Mouse (Mus musculus) neural tube, embryonic 11.5 days (tissue): ENCODE measurements around the gene Hnrnpab. TPM values are rescaled to one million over a fixed set of nuclear protein-coding genes. Genes with fewer than 3 reads are reported as not detected.
A peak's percentile ranks its signal among the peaks of the same experiment; 100 is the strongest.

Experiments
- ATAC-seq: fragments of 200-750 bp; cut with Nextera tagmentation; 2 replicates; pipeline ENCODE4 v1.8.0; 2017; ENCODE audit warnings: moderate number of reproducible peaks, mild to moderate bottlenecking, moderate TSS enrichment, moderate library complexity; ENCODE audit not compliant: insufficient read depth, low FRiP score, low TSS enrichment
- DNase-seq: peaks from one replicate; pipeline ENCODE4 v3.0.0-alpha.2; 2015; ENCODE audit warnings: low spot score
- H3K27ac ChIP-seq: fragments of 300-500 bp; sonication (generic); 2 replicates; pipeline ENCODE4 v1.5.1; 2014; ENCODE audit warnings: low read depth, mild to moderate bottlenecking, low read length
- H3K27me3 ChIP-seq: fragments of 300-500 bp; sonication (generic); 2 replicates; pipeline ENCODE4 v1.6.1; 2014; ENCODE audit warnings: mild to moderate bottlenecking, low read length, mixed read lengths; ENCODE audit not compliant: control insufficient read depth, insufficient read depth
- H3K36me3 ChIP-seq: fragments of 300-500 bp; sonication (generic); 2 replicates; pipeline ENCODE4 v1.6.1; 2014; ENCODE audit warnings: mild to moderate bottlenecking, low read length, moderate library complexity, mixed read lengths; ENCODE audit not compliant: control insufficient read depth, insufficient read depth
- H3K4me1 ChIP-seq: fragments of 300-500 bp; sonication (generic); 2 replicates; pipeline ENCODE4 v1.6.1; 2014; ENCODE audit warnings: low read length, mixed read lengths; ENCODE audit not compliant: control insufficient read depth, insufficient read depth
- H3K4me2 ChIP-seq: fragments of 300-500 bp; sonication (generic); 2 replicates; pipeline ENCODE4 v1.6.1; 2014; ENCODE audit warnings: low read depth, mild to moderate bottlenecking, moderate library complexity
- H3K4me3 ChIP-seq: fragments of 300-500 bp; sonication (generic); 2 replicates; pipeline ENCODE4 v1.5.1; 2014; ENCODE audit warnings: low read depth, low read length
- H3K9ac ChIP-seq: fragments of 300-500 bp; sonication (generic); 2 replicates; pipeline ENCODE4 v1.6.1; 2014; ENCODE audit warnings: mild to moderate bottlenecking, low read length
- H3K9me3 ChIP-seq: fragments of 300-500 bp; sonication (generic); 2 replicates; pipeline ENCODE4 v1.6.1; 2016; ENCODE audit warnings: low read length; ENCODE audit not compliant: control insufficient read depth
- WGBS: fragments of 180-500 bp; shearing (Covaris S2); extraction: QIAGEN DNeasy Blood & Tissue Kit; methylation state at CpG from one replicate; pipeline ENCODE4 v1.1.7; 2014; 5-methylcytosine and 5-hydroxymethylcytosine counted together
- polyA plus RNA-seq: library from polyadenylated mRNA; unstranded; fragments of >200 nt; fragmentation: Nextera tagmentation; extraction: Ambion mirVana; gene quantifications from 2 replicates; pipeline ENCODE4 v1.2.1, GENCODE M21; 2014

Gene Hnrnpab
- polyA plus RNA-seq, 1 experiment from 2014 or later = 764 TPM

GRCm38 (mm10) chr11:51582713-51583112 lies 23.9 kb downstream of the Hnrnpab start:
- ATAC-seq = no peak

GRCm38 (mm10) chr11:51579024-51579423 lies 27.6 kb downstream of the Hnrnpab start:
- Histone ChIP-seq H3K36me3 (no peaks in the 10 kb centered on the region), H3K9me3 (no peaks in the 10 kb centered on the region), H3K27me3 (no peaks in the 10 kb centered on the region), H3K9ac (no peak overlapping the region), H3K4me3 (no peak overlapping the region), H3K4me1 (peaks cover 3% of the 10 kb centered on the region), H3K4me2 (no peak overlapping the region), H3K27ac (no peak overlapping the region)
- ATAC-seq (no peak), DNase-seq (no peak)
- WGBS = 70% methylated on average over 4 of the region's 4 CpGs

More at GRCm38 (mm10) chr11:51582713-51583112, 23.9 kb downstream of the Hnrnpab start:
- Histone ChIP-seq H3K4me3 (no peak overlapping the region), H3K9ac (no peak overlapping the region), H3K9me3 (no peaks in the 10 kb centered on the region), H3K4me1 (peaks cover 8% of the 10 kb centered on the region), H3K27me3 (no peaks in the 10 kb centered on the region), H3K4me2 (no peak overlapping the region), H3K27ac (no peak overlapping the region), H3K36me3 (peaks cover 11% of the 10 kb centered on the region)
- peak; percentile 78 for DNase-seq
- 25% methylated on average over 8 of the region's 8 CpGs for WGBS

GRCm38 (mm10) chr11:51577587-51577986 lies 29.1 kb downstream of the Hnrnpab start:
- Histone ChIP-seq H3K27me3 (no peaks in the 10 kb centered on the region), H3K9me3 (no peaks in the 10 kb centered on the region), H3K27ac (no peak overlapping the region), H3K9ac (no peak overlapping the region), H3K4me2 (no peak overlapping the region), H3K4me3 (no peak overlapping the region), H3K4me1 (no peaks in the 10 kb centered on the region), H3K36me3 (no peaks in the 10 kb centered on the region)
- WGBS = 79% methylated on average over 7 of the region's 7 CpGs
- ATAC-seq (no peak), DNase-seq (no peak)

GRCm38 (mm10) chr11:51576454-51576853 lies 30.2 kb downstream of the Hnrnpab start:
- H3K9ac ChIP-seq = no peak overlapping the region
- no peaks in the 10 kb centered on the region for H3K36me3 ChIP-seq
- WGBS = 84% methylated on average over 4 of the region's 4 CpGs
- H3K27ac ChIP-seq = no peak overlapping the region
- DNase-seq = no peak
- H3K4me2 ChIP-seq = no peak overlapping the region
- ATAC-seq = no peak
- no peaks in the 10 kb centered on the region for H3K4me1 ChIP-seq
- H3K9me3 ChIP-seq = no peaks in the 10 kb centered on the region
- H3K4me3 ChIP-seq = no peak overlapping the region
- no peaks in the 10 kb centered on the region for H3K27me3 ChIP-seq

GRCm38 (mm10) chr11:51568801-51569200 lies 37.8 kb downstream of the Hnrnpab start:
- 91% methylated on average over 4 of the region's 4 CpGs for WGBS
- ATAC-seq = no peak
- no peaks in the 10 kb centered on the region for H3K9me3 ChIP-seq

GRCm38 (mm10) chr11:51565951-51566350 lies 40.7 kb downstream of the Hnrnpab start:
- no peaks in the 10 kb centered on the region for H3K27me3 ChIP-seq
- ATAC-seq (no peak), DNase-seq (no peak)
- 89% methylated on average over 6 of the region's 6 CpGs for WGBS
- no peak overlapping the region for H3K9ac ChIP-seq
- no peak overlapping the region for H3K27ac ChIP-seq
- H3K4me1 ChIP-seq = no peaks in the 10 kb centered on the region
- H3K36me3 ChIP-seq = no peaks in the 10 kb centered on the region; the same call in 1 of the 2 replicates
- H3K9me3 ChIP-seq = no peaks in the 10 kb centered on the region
- H3K4me3 ChIP-seq = no peak overlapping the region
- H3K4me2 ChIP-seq = no peak overlapping the region

More at GRCm38 (mm10) chr11:51568801-51569200, 37.8 kb downstream of the Hnrnpab start:
- Histone ChIP-seq H3K4me3 (no peak overlapping the region), H3K36me3 (no peaks in the 10 kb centered on the region; the same call in 1 of the 2 replicates), H3K27me3 (no peaks in the 10 kb centered on the region), H3K27ac (no peak overlapping the region), H3K4me2 (no peak overlapping the region), H3K9ac (no peak overlapping the region), H3K4me1 (no peaks in the 10 kb centered on the region)
- DNase-seq = no peak

GRCm38 (mm10) chr11:51565062-51565461 lies 41.6 kb downstream of the Hnrnpab start:
- no peak overlapping the region for H3K4me3 ChIP-seq
- H3K9me3 ChIP-seq = no peaks in the 10 kb centered on the region
- H3K9ac ChIP-seq = no peak overlapping the region
- H3K36me3 ChIP-seq = no peaks in the 10 kb centered on the region; the same call in 1 of the 2 replicates
- H3K4me2 ChIP-seq = no peak overlapping the region
- H3K27me3 ChIP-seq = no peaks in the 10 kb centered on the region
- H3K4me1 ChIP-seq = no peaks in the 10 kb centered on the region
- 21% methylated on average over 3 of the region's 3 CpGs for WGBS
- DNase-seq = no peak
- H3K27ac ChIP-seq = no peak overlapping the region
- no peak for ATAC-seq

GRCm38 (mm10) chr11:51563276-51563675 lies 43.4 kb downstream of the Hnrnpab start:
- Histone ChIP-seq H3K4me3 (no peak overlapping the region), H3K27me3 (no peaks in the 10 kb centered on the region), H3K9ac (no peak overlapping the region), H3K9me3 (no peaks in the 10 kb centered on the region), H3K36me3 (no peaks in the 10 kb centered on the region), H3K4me2 (no peak overlapping the region), H3K4me1 (no peaks in the 10 kb centered on the region), H3K27ac (no peak overlapping the region)
- ATAC-seq = no peak
- WGBS = 83% methylated on average over 1 of the region's 1 CpGs
- no peak for DNase-seq

- ATAC-seq = no peak
- no peaks in the 10 kb centered on the region for H3K9me3 ChIP-seq
- 65% methylated on average over 2 of the region's 2 CpGs for WGBS
- H3K4me1 ChIP-seq = no peaks in the 10 kb centered on the region
- no peaks in the 10 kb centered on the region for H3K27me3 ChIP-seq
- no peak overlapping the region for H3K27ac ChIP-seq
- no peak overlapping the region for H3K4me2 ChIP-seq
- H3K36me3 ChIP-seq = no peaks in the 10 kb centered on the region
- DNase-seq = no peak
- H3K4me3 ChIP-seq = no peak overlapping the region
- no peak overlapping the region for H3K9ac ChIP-seq
Observed at GRCm38 (mm10) chr11:51555066-51555465, 51.6 kb downstream of the Hnrnpab start.
